Mouse (Mus musculus): ENCODE measurements around the gene Ptger2. TPM values are rescaled to one million over a fixed set of nuclear protein-coding genes. Genes with fewer than 3 reads are reported as not detected.

The Ptger2 gene
- polyA plus RNA-seq, 1 experiment from 2014 or later = 0.91 TPM

DNA sequence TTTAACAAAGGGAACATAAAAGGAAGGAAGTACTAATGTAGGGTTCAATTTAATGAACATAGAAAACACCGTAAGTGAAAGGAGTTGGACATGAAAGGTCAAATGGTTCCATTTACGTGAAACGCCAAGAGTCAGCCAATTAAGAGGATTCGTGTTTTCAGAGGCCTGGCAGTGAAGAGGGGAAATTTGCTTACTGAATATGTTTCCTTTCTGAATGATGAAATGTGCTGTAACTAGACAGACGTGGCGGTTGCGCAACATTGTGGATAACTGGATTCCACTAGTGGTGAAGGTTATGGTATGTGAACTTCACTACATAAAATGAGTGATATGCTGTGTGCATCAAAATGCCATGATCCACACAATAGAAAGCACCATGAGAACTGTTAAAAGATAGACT is 50.1 kb downstream of the Ptger2 start:
- Histone ChIP-seq H3K27me3 (ENCODE audit: insufficient read depth, low read length) (no peaks in the 10 kb centered on the region), H3K4me1 (ENCODE audit: insufficient read depth, low read length) (no peaks in the 10 kb centered on the region), H3K9me3 (ENCODE audit: low read length) (no peaks in the 10 kb centered on the region), H3K4me3 (ENCODE audit: low read length) (no peak overlapping the region), H3K9ac (replicated peaks; ENCODE audit: low read length) (no peak overlapping the region), H3K36me3 (ENCODE audit: insufficient read depth, low read length) (no peaks in the 10 kb centered on the region), H3K4me2 (replicated peaks; ENCODE audit: low read depth, low read length) (no peak overlapping the region), H3K27ac (ENCODE audit: low read length) (no peak overlapping the region)
- ATAC-seq (ENCODE audit: low FRiP score, low TSS enrichment) = no peak
- WGBS = 68% methylated on average over 7 of the region's 7 CpGs

DNA sequence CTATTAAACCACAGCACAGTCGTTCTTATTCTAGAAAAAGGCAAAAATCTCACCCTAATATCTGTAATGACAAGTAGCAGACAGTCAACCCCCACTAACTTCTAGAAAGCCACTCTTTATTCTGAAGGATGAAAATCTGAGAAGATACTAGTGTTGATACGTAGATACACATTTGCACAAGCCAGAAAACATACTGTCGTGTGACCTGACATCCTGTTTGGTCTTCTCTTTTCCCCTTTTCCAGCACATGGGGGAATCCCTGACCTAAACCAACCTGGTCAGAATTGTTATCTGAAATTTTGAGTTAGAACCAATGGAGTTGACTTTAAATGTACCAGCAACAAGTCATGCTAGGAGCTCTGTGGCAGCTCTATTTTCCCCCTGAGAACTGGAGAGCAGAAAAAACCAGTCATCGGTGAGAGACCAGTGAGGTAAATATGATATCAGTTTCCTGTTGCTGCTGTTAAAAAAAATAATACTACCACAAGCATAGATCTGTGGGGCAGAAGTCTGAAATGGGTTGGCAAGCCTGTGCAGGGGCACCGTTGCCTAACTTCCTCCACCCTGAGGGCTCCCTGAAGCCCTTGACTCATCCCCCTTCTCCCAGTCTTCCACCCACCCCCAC is 53.0 kb downstream of the Ptger2 start:
- Histone ChIP-seq H3K4me1 (ENCODE audit: insufficient read depth, low read length) (no peaks in the 10 kb centered on the region), H3K9me3 (ENCODE audit: low read length) (no peaks in the 10 kb centered on the region), H3K4me3 (ENCODE audit: low read length) (no peak overlapping the region), H3K9ac (replicated peaks; ENCODE audit: low read length) (no peak overlapping the region), H3K27ac (ENCODE audit: low read length) (no peak overlapping the region), H3K36me3 (ENCODE audit: insufficient read depth, low read length) (no peaks in the 10 kb centered on the region), H3K27me3 (ENCODE audit: insufficient read depth, low read length) (no peaks in the 10 kb centered on the region), H3K4me2 (replicated peaks; ENCODE audit: low read depth, low read length) (no peak overlapping the region)
- WGBS = 75% methylated on average over 5 of the region's 5 CpGs
- no peak for ATAC-seq (ENCODE audit: low FRiP score, low TSS enrichment)

- H3K4me1 ChIP-seq (ENCODE audit: insufficient read depth, low read length) = peaks cover 8% of the 10 kb centered on the region; the same call in 1 of the 2 replicates
- H3K9me3 ChIP-seq (ENCODE audit: low read length) = no peaks in the 10 kb centered on the region
- no peaks in the 10 kb centered on the region for H3K27me3 ChIP-seq (ENCODE audit: insufficient read depth, low read length)
- ATAC-seq (ENCODE audit: low FRiP score, low TSS enrichment) = no peak
- H3K9ac ChIP-seq (replicated peaks; ENCODE audit: low read length) = no peak overlapping the region
- H3K4me3 ChIP-seq (ENCODE audit: low read length) = no peak overlapping the region
- H3K27ac ChIP-seq (ENCODE audit: low read length) = no peak overlapping the region
- no peaks in the 10 kb centered on the region for H3K36me3 ChIP-seq (ENCODE audit: insufficient read depth, low read length)
- WGBS = 82% methylated on average over 2 of the region's 2 CpGs
- H3K4me2 ChIP-seq (replicated peaks; ENCODE audit: low read depth, low read length) = no peak overlapping the region
Observed at GRCm38 (mm10) chr14:45048128-45048527, 60.1 kb downstream of the Ptger2 start.

DNA sequence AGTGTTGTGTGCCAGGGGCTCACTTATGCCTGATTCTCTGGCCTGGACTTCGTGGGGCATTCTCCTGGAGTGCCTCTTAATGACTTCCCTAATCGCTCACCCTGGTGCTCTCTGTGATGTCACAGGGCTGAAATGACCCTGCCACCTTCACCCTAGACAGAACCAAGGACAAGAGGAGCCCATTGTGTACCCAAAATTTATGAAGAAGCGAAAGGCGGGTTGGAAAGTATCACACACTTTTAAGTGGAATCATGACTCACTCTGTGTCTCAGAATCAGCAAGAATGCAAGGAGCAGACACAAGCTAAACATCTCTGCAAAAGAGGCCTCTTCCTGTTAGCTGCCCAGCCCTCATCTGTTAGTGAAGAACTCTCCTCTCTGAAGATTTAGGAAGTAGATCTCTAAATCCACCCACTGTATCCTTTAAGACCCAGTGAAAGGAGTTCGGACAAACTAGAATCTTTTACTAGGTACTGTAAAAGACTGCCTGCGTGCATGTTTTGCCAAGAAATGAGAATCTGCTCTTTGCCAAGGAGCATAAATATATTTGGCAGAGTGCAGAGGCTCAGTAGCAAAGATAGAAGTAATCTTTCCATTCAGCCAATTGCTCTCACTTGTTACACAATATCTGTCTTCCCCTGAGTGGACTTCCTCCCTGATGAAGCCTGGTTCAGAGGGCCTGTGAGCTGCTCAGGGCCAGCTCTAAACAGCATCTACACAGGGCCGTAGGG is 61.9 kb downstream of the Ptger2 start:
- H3K9me3 ChIP-seq (ENCODE audit: low read length) = no peaks in the 10 kb centered on the region
- 47% methylated on average over 7 of the region's 7 CpGs for WGBS
- H3K36me3 ChIP-seq (ENCODE audit: insufficient read depth, low read length) = no peaks in the 10 kb centered on the region
- H3K4me1 ChIP-seq (ENCODE audit: insufficient read depth, low read length) = peaks cover 8% of the 10 kb centered on the region; the same call in 1 of the 2 replicates
- H3K4me3 ChIP-seq (ENCODE audit: low read length) = no peak overlapping the region
- no peak overlapping the region for H3K4me2 ChIP-seq (replicated peaks; ENCODE audit: low read depth, low read length)
- H3K9ac ChIP-seq (replicated peaks; ENCODE audit: low read length) = no peak overlapping the region
- H3K27ac ChIP-seq (ENCODE audit: low read length) = peak overlapping the region; percentile 56
- ATAC-seq (ENCODE audit: low FRiP score, low TSS enrichment) = peak; percentile 27; the same call in 1 of the 2 replicates
- no peaks in the 10 kb centered on the region for H3K27me3 ChIP-seq (ENCODE audit: insufficient read depth, low read length)

DNA sequence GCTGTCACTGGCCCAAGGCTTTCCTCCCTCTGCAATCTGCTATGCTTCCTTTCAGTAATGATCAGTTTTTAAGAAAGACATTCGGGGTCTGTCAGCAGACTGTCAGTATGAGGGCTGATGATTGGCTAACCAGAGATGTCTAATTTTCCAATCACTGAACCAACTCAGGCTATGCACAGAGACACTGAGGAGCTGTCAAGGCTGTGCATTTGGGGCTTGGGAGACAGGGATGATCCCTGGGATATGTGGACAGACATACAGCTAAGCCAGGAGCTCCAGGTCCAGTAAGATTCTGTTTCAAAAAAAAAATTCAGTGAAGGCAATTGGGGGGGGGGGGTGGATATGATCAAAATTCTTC is 62.4 kb downstream of the Ptger2 start:
- Histone ChIP-seq H3K4me2 (replicated peaks; ENCODE audit: low read depth, low read length) (no peak overlapping the region), H3K9me3 (ENCODE audit: low read length) (no peaks in the 10 kb centered on the region), H3K4me1 (ENCODE audit: insufficient read depth, low read length) (peaks cover 8% of the 10 kb centered on the region; the same call in 1 of the 2 replicates), H3K36me3 (ENCODE audit: insufficient read depth, low read length) (no peaks in the 10 kb centered on the region), H3K9ac (replicated peaks; ENCODE audit: low read length) (no peak overlapping the region), H3K27ac (ENCODE audit: low read length) (peak overlapping the region; percentile 56), H3K4me3 (ENCODE audit: low read length) (no peak overlapping the region), H3K27me3 (ENCODE audit: insufficient read depth, low read length) (no peaks in the 10 kb centered on the region)
- 68% methylated on average over 1 of the region's 1 CpGs for WGBS
- ATAC-seq (ENCODE audit: low FRiP score, low TSS enrichment) = no peak

- H3K27me3 ChIP-seq (ENCODE audit: insufficient read depth, low read length) = no peaks in the 10 kb centered on the region
- peaks cover 8% of the 10 kb centered on the region; the same call in 1 of the 2 replicates for H3K4me1 ChIP-seq (ENCODE audit: insufficient read depth, low read length)
- ATAC-seq (ENCODE audit: low FRiP score, low TSS enrichment) = no peak
- no peak overlapping the region for H3K27ac ChIP-seq (ENCODE audit: low read length)
- H3K9ac ChIP-seq (replicated peaks; ENCODE audit: low read length) = no peak overlapping the region
- no peak overlapping the region for H3K4me2 ChIP-seq (replicated peaks; ENCODE audit: low read depth, low read length)
- no peaks in the 10 kb centered on the region for H3K9me3 ChIP-seq (ENCODE audit: low read length)
- 79% methylated on average over 7 of the region's 7 CpGs for WGBS
- no peak overlapping the region for H3K4me3 ChIP-seq (ENCODE audit: low read length)
- no peaks in the 10 kb centered on the region for H3K36me3 ChIP-seq (ENCODE audit: insufficient read depth, low read length)
Observed at GRCm38 (mm10) chr14:45051116-45051515, 63.1 kb downstream of the Ptger2 start.

MicroRNAs within 50 kb of the gene (microRNA counts, 519-probe panel; counts per million panel counts)
- 104 counts per million, percentile 35 among the panel's probes with 10 or more counts for microRNA mmu-miR-327

Small RNAs within 50 kb of the gene (microRNA-seq; reads per million reads assigned to microRNA genes)
- not detected for gene Mir327

Other genes with a start within 250 kb of the Ptger2 start
- not detected in 2 replicates for gene Gm8267, start 237.9 kb upstream of the Ptger2 start, polyA plus RNA-seq (2015; fragmentation: Nextera tagmentation; extraction: Ambion mirVana)
- not detected in 2 replicates for gene Ptgdr, start 128.8 kb upstream of the Ptger2 start, polyA plus RNA-seq (2015; fragmentation: Nextera tagmentation; extraction: Ambion mirVana)
- gene Gpr137c, start 231.5 kb downstream of the Ptger2 start, polyA plus RNA-seq (2015; fragmentation: Nextera tagmentation; extraction: Ambion mirVana) = 1.2 and 1.6 TPM in 2 replicates
- gene Txndc16, start 232.1 kb downstream of the Ptger2 start, polyA plus RNA-seq (2015; fragmentation: Nextera tagmentation; extraction: Ambion mirVana) = 16.4 and 16.8 TPM in 2 replicates

All from kidney, embryonic 16.5 days (tissue).